Mouse (Mus musculus): ENCODE data around the gene Tigd4.

- TF ChIP-seq CTCF (IDR thresholded peaks at IDR 0.05; ENCODE audit: borderline replicate concordance, extremely low read depth, insufficient read depth, insufficient read length) (no peak), POLR2A (IDR thresholded peaks at IDR 0.05; ENCODE audit: borderline replicate concordance, extremely low read depth, insufficient read depth, insufficient read length, poor library complexity, severe bottlenecking) (no peak)
Observed at GRCm38 (mm10) chr3:84637890-84638578, 44.7 kb downstream of the Tigd4 start.
